Mouse (Mus musculus) G1E-ER4 (cell line): ENCODE data around the gene Gcc2. TPM values are rescaled to one million over a fixed set of nuclear protein-coding genes. Genes with fewer than 3 reads are reported as not detected.

Experiments used
- GATA1 ChIP-seq: IDR thresholded peaks from one replicate; pipeline ENCODE4 v1.8.0; 2012; ENCODE audit warnings: low read length, inconsistent platforms
- polyA plus RNA-seq: library from polyadenylated mRNA; stranded (reverse); fragments of >175 nt; gene quantifications from 2 replicates; pipeline ENCODE4 v1.2.3, GENCODE M21; 2012

The Gcc2 gene
- polyA plus RNA-seq, 1 experiment, result 6.7 TPM

GRCm38 (mm10) chr10:58254635-58255175 is 592 bp upstream of the Gcc2 start:
- TF ChIP-seq GATA1, result no peak

- TF ChIP-seq GATA1, result no peak
Observed at GRCm38 (mm10) chr10:58255954-58256353, 657 bp downstream of the Gcc2 start.

- no peak for TF ChIP-seq GATA1
Observed at GRCm38 (mm10) chr10:58258466-58258865, 3.2 kb downstream of the Gcc2 start.

GRCm38 (mm10) chr10:58282238-58282637 is 26.9 kb downstream of the Gcc2 start:
- TF ChIP-seq GATA1, result no peak

GRCm38 (mm10) chr10:58290742-58291141 is 35.4 kb downstream of the Gcc2 start:
- no peak for TF ChIP-seq GATA1

GRCm38 (mm10) chr10:58294246-58294645 is 38.9 kb downstream of the Gcc2 start:
- no peak for TF ChIP-seq GATA1

- TF ChIP-seq GATA1, result no peak
Observed at GRCm38 (mm10) chr10:58295605-58296004, 40.3 kb downstream of the Gcc2 start.

- TF ChIP-seq GATA1, result no peak
Observed at GRCm38 (mm10) chr10:58304996-58305395, 49.7 kb downstream of the Gcc2 start.

- no peak for TF ChIP-seq GATA1
Observed at GRCm38 (mm10) chr10:58306897-58307296, 51.6 kb downstream of the Gcc2 start.

- TF ChIP-seq GATA1, result no peak
Observed at GRCm38 (mm10) chr10:58310791-58311190, 55.5 kb downstream of the Gcc2 start.

- no peak for TF ChIP-seq GATA1
Observed at GRCm38 (mm10) chr10:58312887-58313286, 57.6 kb downstream of the Gcc2 start.

- TF ChIP-seq GATA1, result no peak
Observed at GRCm38 (mm10) chr10:58320881-58321280, 65.6 kb downstream of the Gcc2 start.

- TF ChIP-seq GATA1, result no peak
Observed at GRCm38 (mm10) chr10:58322361-58323027, 67.2 kb downstream of the Gcc2 start.

- no peak for TF ChIP-seq GATA1
Observed at GRCm38 (mm10) chr10:58323028-58323991, 68.0 kb downstream of the Gcc2 start, which contains the start of gene Lims1. Lims1 (plus strand) TSS chr10:58323466.

- no peak for TF ChIP-seq GATA1
Observed at GRCm38 (mm10) chr10:58326271-58326670, 71.0 kb downstream of the Gcc2 start.

GRCm38 (mm10) chr10:58328517-58329108 is 73.3 kb downstream of the Gcc2 start:
- no peak for TF ChIP-seq GATA1
